Mouse (Mus musculus): ENCODE data around the gene 9930111J21Rik1.
A peak's percentile ranks its signal among the peaks of the same experiment; 100 is the strongest.
"Not testable (repeated sequence)": the region's sequence is repeated elsewhere in the genome, so short reads cannot be mapped to it uniquely, and the experiment has no call there.

The 9930111J21Rik1 gene

GRCm38 (mm10) chr11:48923818-48924217, 55.4 kb downstream of the 9930111J21Rik1 start:
- not testable (repeated sequence) for DNase-seq (ENCODE audit: inconsistent age in 2 of 2, low spot score in 1 of 2)

- no peak for DNase-seq (ENCODE audit: inconsistent age in 2 of 2, low spot score in 1 of 2)
These were observed 60.8 kb downstream of the 9930111J21Rik1 start for GRCm38 (mm10) chr11:48918380-48918779.

GRCm38 (mm10) chr11:48913611-48914010, 65.6 kb downstream of the 9930111J21Rik1 start:
- DNase-seq (ENCODE audit: inconsistent age in 2 of 2, low spot score in 1 of 2): no peak

- DNase-seq (ENCODE audit: inconsistent age in 2 of 2, low spot score in 1 of 2): no peak
These were observed 70.7 kb downstream of the 9930111J21Rik1 start for GRCm38 (mm10) chr11:48908459-48908858.

- no peak for DNase-seq (ENCODE audit: inconsistent age in 2 of 2, low spot score in 1 of 2)
These were observed 77.2 kb downstream of the 9930111J21Rik1 start, which contains the start of gene Gm5431 for GRCm38 (mm10) chr11:48902021-48902420. TSS of gene Gm5431 (minus strand) at chr11:48902214.

GRCm38 (mm10) chr11:48901567-48901930, 77.6 kb downstream of the 9930111J21Rik1 start:
- not testable (repeated sequence) for DNase-seq (ENCODE audit: inconsistent age in 2 of 2, low spot score in 1 of 2)

GRCm38 (mm10) chr11:48900654-48901566, 78.3 kb downstream of the 9930111J21Rik1 start:
- DNase-seq (ENCODE audit: inconsistent age in 2 of 2, low spot score in 1 of 2): peak in 1 of 2 experiments; percentile 27

- DNase-seq (ENCODE audit: inconsistent age in 2 of 2, low spot score in 1 of 2): no peak
These were observed 80.3 kb downstream of the 9930111J21Rik1 start for GRCm38 (mm10) chr11:48898812-48899431.

Data from adrenal gland, adult (tissue).